Mouse (Mus musculus) liver, embryonic 14.5 days (tissue): ENCODE data around the gene Msi1.

Source experiments
- CTCF ChIP-seq: IDR thresholded peaks from 2 replicates; pipeline ENCODE4 v1.5.1; 2016; ENCODE audit warnings: antibody characterized with exemption, low read depth, control low read depth
- EP300 ChIP-seq: IDR thresholded peaks from 2 replicates; pipeline ENCODE4 v1.6.1; 2016; ENCODE audit warnings: antibody characterized with exemption, low read depth

DNA sequence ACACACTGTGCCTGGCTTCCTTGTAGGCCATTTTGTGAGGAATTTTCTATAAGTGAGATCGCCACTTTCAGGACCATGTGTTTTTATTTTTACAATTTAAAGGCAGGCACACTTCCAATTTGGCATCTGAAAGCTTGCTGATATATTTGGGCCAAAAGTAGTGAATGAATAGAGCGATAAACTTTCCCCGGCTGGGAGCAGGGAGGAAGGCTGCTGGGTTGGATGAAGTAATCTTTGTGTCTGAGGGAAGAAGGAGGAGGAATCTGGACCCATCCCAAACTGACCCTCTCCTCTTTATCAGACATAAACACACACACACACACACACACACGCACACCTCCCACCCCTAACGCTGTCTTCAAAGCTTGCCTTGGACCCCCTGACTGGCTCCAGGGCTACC lies 64.0 kb downstream of the Msi1 start:
- no peak for TF ChIP-seq CTCF
- no peak for TF ChIP-seq EP300
